Mouse (Mus musculus) liver, postnatal 0 days (tissue): Measurements from ENCODE around the gene Ptpn1. TPM values are rescaled to one million over a fixed set of nuclear protein-coding genes. Genes with fewer than 3 reads are reported as not detected.

Experiments used
- ATAC-seq: fragments of 200-750 bp; cut with Nextera tagmentation; 2 replicates; pipeline ENCODE4 v1.8.0; 2017; ENCODE audit warnings: mild to moderate bottlenecking, moderate library complexity
- DNase-seq: peaks from one replicate; pipeline ENCODE4 v3.0.0-alpha.2; 2016
- H3K27ac ChIP-seq: fragments of 300-500 bp; sonication (generic); 2 replicates; pipeline ENCODE4 v1.5.1; 2014; ENCODE audit warnings: antibody characterized with exemption, moderate library complexity, mild to moderate bottlenecking, low read depth
- H3K27me3 ChIP-seq: fragments of 300-500 bp; sonication (generic); 2 replicates; pipeline ENCODE4 v1.6.1; 2014; ENCODE audit warnings: low read length, control low read depth, mixed read lengths; ENCODE audit not compliant: insufficient read depth
- H3K36me3 ChIP-seq: fragments of 300-500 bp; sonication (generic); replicated peaks from 2 replicates; pipeline ENCODE4 v1.6.1; 2014; ENCODE audit warnings: mild to moderate bottlenecking, control low read depth, low read length, moderate library complexity, mixed read lengths; ENCODE audit not compliant: insufficient read depth
- H3K4me1 ChIP-seq: fragments of 300-500 bp; sonication (generic); 2 replicates; pipeline ENCODE4 v1.6.1; 2014; ENCODE audit warnings: antibody characterized with exemption, mild to moderate bottlenecking, control low read depth; ENCODE audit not compliant: insufficient read depth
- H3K4me2 ChIP-seq: fragments of 300-500 bp; sonication (generic); 2 replicates; pipeline ENCODE4 v1.6.1; 2014; ENCODE audit warnings: low read depth, mild to moderate bottlenecking, low read length, moderate library complexity, mixed read lengths
- H3K4me3 ChIP-seq: fragments of 300-500 bp; sonication (generic); 2 replicates; pipeline ENCODE4 v1.5.1; 2014; ENCODE audit warnings: low read depth, low read length
- H3K9ac ChIP-seq: fragments of 300-500 bp; sonication (generic); replicated peaks from 2 replicates; pipeline ENCODE4 v1.6.1; 2014; ENCODE audit warnings: mild to moderate bottlenecking, moderate library complexity
- H3K9me3 ChIP-seq: fragments of 300-500 bp; sonication (generic); 2 replicates; pipeline ENCODE4 v1.6.1; 2016; ENCODE audit warnings: mild to moderate bottlenecking, control low read depth, low read length, mixed read lengths
- CTCF ChIP-seq: sonication (generic); IDR thresholded peaks from 2 replicates; pipeline ENCODE4 v1.5.1; 2016; ENCODE audit warnings: antibody characterized with exemption, low read depth
- EP300 ChIP-seq: IDR thresholded peaks from 2 replicates; pipeline ENCODE4 v1.6.1; 2016; ENCODE audit warnings: antibody characterized with exemption, low read depth, mild to moderate bottlenecking
- WGBS: fragments of 180-500 bp; shearing (Covaris S2); extraction: QIAGEN DNeasy Blood & Tissue Kit; methylation state at CpG from one replicate; pipeline ENCODE4 v1.1.7; 2014; ENCODE audit not compliant: insufficient replicate concordance; 5-methylcytosine and 5-hydroxymethylcytosine counted together
- polyA plus RNA-seq: library from polyadenylated mRNA; unstranded; fragments of >200 nt; fragmentation: Nextera tagmentation; extraction: Ambion mirVana; gene quantifications from 2 replicates; pipeline ENCODE4 v1.2.1, GENCODE M21; 2015

The Ptpn1 gene
- polyA plus RNA-seq, 1 experiment from 2014 or later = 32.4 TPM

GRCm38 (mm10) chr2:167948047-167948446 lies 16.2 kb downstream of the Ptpn1 start:
- 57% methylated on average over 6 of the region's 6 CpGs for WGBS
- Histone ChIP-seq H3K27ac (no peak overlapping the region), H3K9me3 (no peaks in the 10 kb centered on the region), H3K4me3 (no peak overlapping the region), H3K36me3 (0 out of 2 replicates have a peak, but pooled peaks cover 2% of the 10 kb centered on the region), H3K4me1 (peaks cover 80% of the 10 kb centered on the region), H3K27me3 (no peaks in the 10 kb centered on the region), H3K9ac (no peak overlapping the region), H3K4me2 (no peak overlapping the region)
- ATAC-seq (no peak), DNase-seq (no peak)
- TF ChIP-seq EP300 = no peak
- TF ChIP-seq CTCF = no peak

- Histone ChIP-seq H3K27ac (peak overlapping the region; percentile 62), H3K27me3 (no peaks in the 10 kb centered on the region), H3K4me2 (no peak overlapping the region), H3K9ac (no peak overlapping the region), H3K4me1 (peaks cover 76% of the 10 kb centered on the region), H3K9me3 (no peaks in the 10 kb centered on the region), H3K36me3 (0 out of 2 replicates have a peak, but pooled peaks cover 2% of the 10 kb centered on the region), H3K4me3 (no peak overlapping the region)
- ATAC-seq = no peak
- WGBS = 52% methylated on average over 13 of the region's 13 CpGs
- TF ChIP-seq CTCF (no peak), EP300 (no peak)
- DNase-seq = no peak
These were observed 16.7 kb downstream of the Ptpn1 start for GRCm38 (mm10) chr2:167948557-167948956.

- no peak for TF ChIP-seq CTCF
- TF ChIP-seq EP300 = no peak
- Histone ChIP-seq H3K9ac (no peak overlapping the region; the same call in 1 of the 2 replicates), H3K4me3 (no peak overlapping the region), H3K36me3 (0 out of 2 replicates have a peak, but pooled peaks cover 2% of the 10 kb centered on the region), H3K27ac (peak overlapping the region; percentile 62), H3K4me1 (peaks cover 69% of the 10 kb centered on the region), H3K9me3 (no peaks in the 10 kb centered on the region), H3K27me3 (no peaks in the 10 kb centered on the region), H3K4me2 (no peak overlapping the region)
- 22% methylated on average over 6 of the region's 6 CpGs for WGBS
- DNase-seq (peak; percentile 51), ATAC-seq (peak; percentile 48)
These were observed 17.4 kb downstream of the Ptpn1 start for GRCm38 (mm10) chr2:167949250-167949649.

GRCm38 (mm10) chr2:167949808-167950207 lies 18.0 kb downstream of the Ptpn1 start:
- H3K36me3 ChIP-seq = 0 out of 2 replicates have a peak, but pooled peaks cover 2% of the 10 kb centered on the region
- no peak for TF ChIP-seq EP300
- TF ChIP-seq CTCF = no peak
- ATAC-seq (no peak), DNase-seq (no peak)
- H3K9ac ChIP-seq = no peak overlapping the region
- no peaks in the 10 kb centered on the region for H3K9me3 ChIP-seq
- H3K4me3 ChIP-seq = no peak overlapping the region
- WGBS = 44% methylated on average over 2 of the region's 2 CpGs
- H3K27ac ChIP-seq = no peak overlapping the region
- no peaks in the 10 kb centered on the region for H3K27me3 ChIP-seq
- H3K4me2 ChIP-seq = no peak overlapping the region
- peaks cover 63% of the 10 kb centered on the region for H3K4me1 ChIP-seq

GRCm38 (mm10) chr2:167950681-167951080 lies 18.8 kb downstream of the Ptpn1 start:
- Histone ChIP-seq H3K4me2 (no peak overlapping the region), H3K27ac (0 out of 2 replicates have a peak overlapping the region, but pooled peaks have one; percentile 18), H3K36me3 (0 out of 2 replicates have a peak, but pooled peaks cover 2% of the 10 kb centered on the region), H3K4me3 (no peak overlapping the region), H3K9ac (no peak overlapping the region), H3K27me3 (no peaks in the 10 kb centered on the region), H3K4me1 (peaks cover 55% of the 10 kb centered on the region), H3K9me3 (no peaks in the 10 kb centered on the region)
- TF ChIP-seq EP300 (no peak), CTCF (no peak)
- DNase-seq = no peak
- no peak for ATAC-seq
- WGBS = 81% methylated on average over 6 of the region's 6 CpGs

- no peak for DNase-seq
- no peak overlapping the region for H3K4me2 ChIP-seq
- H3K9ac ChIP-seq = no peak overlapping the region
- no peak for TF ChIP-seq EP300
- TF ChIP-seq CTCF = no peak
- no peaks in the 10 kb centered on the region for H3K9me3 ChIP-seq
- peak; percentile 55 for ATAC-seq
- WGBS = 71% methylated on average over 13 of the region's 13 CpGs
- H3K27me3 ChIP-seq = no peaks in the 10 kb centered on the region
- 0 out of 2 replicates have a peak overlapping the region, but pooled peaks have one; percentile 22 for H3K27ac ChIP-seq
- H3K4me3 ChIP-seq = no peak overlapping the region
- peaks cover 53% of the 10 kb centered on the region for H3K4me1 ChIP-seq
- 0 out of 2 replicates have a peak, but pooled peaks cover 2% of the 10 kb centered on the region for H3K36me3 ChIP-seq
These were observed 19.7 kb downstream of the Ptpn1 start for GRCm38 (mm10) chr2:167951301-167952211.
